Mouse (Mus musculus): ENCODE data around the gene Ntm.

DNA sequence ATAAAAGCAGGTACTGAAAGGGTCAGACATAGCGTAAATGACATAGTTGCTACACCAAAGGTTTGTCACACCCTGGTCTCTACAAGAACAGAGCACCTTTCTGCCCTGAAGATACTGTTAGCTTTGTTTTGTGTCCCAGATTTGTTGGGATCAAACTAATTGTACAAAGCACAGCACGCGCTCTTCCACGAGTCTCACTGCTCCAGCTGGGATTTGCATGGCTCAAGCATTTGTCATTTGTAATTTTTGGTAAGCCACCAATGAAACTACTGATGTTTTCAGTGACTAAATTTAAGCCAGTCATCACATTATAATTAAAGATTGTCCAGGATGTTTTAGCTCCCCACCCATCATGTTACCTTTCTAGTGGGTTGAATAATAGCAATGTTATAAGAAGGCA lies 735.2 kb downstream of the Ntm start:
- TF ChIP-seq POLR2A (IDR thresholded peaks at IDR 0.05; ENCODE audit: control insufficient read depth in 1 of 2, insufficient read depth in 1 of 2, low read depth in 1 of 2, low read length in 2 of 2, poor library complexity in 1 of 2), result no peak
- no peak for TF ChIP-seq GATA1 (IDR thresholded peaks at IDR 0.05; ENCODE audit: low read depth, low read length)
- no peak for TF ChIP-seq CTCF (IDR thresholded peaks at IDR 0.05 in 2 of 3, conservative IDR thresholded peaks at IDR 0.05 in 1 of 3; ENCODE audit: control insufficient read depth in 1 of 3, insufficient read depth in 1 of 3, low read depth in 2 of 3, low read length in 3 of 3, poor library complexity in 1 of 3, severe bottlenecking in 1 of 3)
- TF ChIP-seq TBP (IDR thresholded peaks at IDR 0.05; ENCODE audit: low read depth, low read length), result no peak
- TF ChIP-seq ZC3H11A (IDR thresholded peaks at IDR 0.05; ENCODE audit: low read depth, low read length), result no peak
- no peak for TF ChIP-seq RAD21 (IDR thresholded peaks at IDR 0.05; ENCODE audit: low read depth, low read length)
- TF ChIP-seq MAX (IDR thresholded peaks at IDR 0.05; ENCODE audit: low read length), result no peak
- no peak for TF ChIP-seq TAL1 (IDR thresholded peaks at IDR 0.05; ENCODE audit: low read length)
- TF ChIP-seq TCF12 (IDR thresholded peaks at IDR 0.05; ENCODE audit: low read depth, low read length), result no peak
- no peak for TF ChIP-seq POLR2AphosphoS5 (IDR thresholded peaks at IDR 0.05; ENCODE audit: borderline replicate concordance, low read depth, low read length)
- no peak for TF ChIP-seq E2F4 (IDR thresholded peaks at IDR 0.05; ENCODE audit: borderline replicate concordance, low read depth, low read length)
- no peak for TF ChIP-seq GABPA (IDR thresholded peaks at IDR 0.05; ENCODE audit: low read depth, low read length)

Data from MEL (cell line).